Mouse (Mus musculus): ENCODE measurements around the gene Ramac.

GRCm38 (mm10) chr7:81744145-81744544 is 18.6 kb upstream of the Ramac start:
- TF ChIP-seq POLR2A (IDR thresholded peaks at IDR 0.05; ENCODE audit: borderline replicate concordance, insufficient read depth, low read length) (no peak), CTCF (IDR thresholded peaks at IDR 0.05; ENCODE audit: borderline replicate concordance, insufficient read depth, low read depth, low read length) (peak; percentile 72)

Measured in cerebellum, adult 2 months (tissue).